Mouse (Mus musculus): Measurements from ENCODE around the gene Srpr. TPM values are rescaled to one million over a fixed set of nuclear protein-coding genes. Genes with fewer than 3 reads are reported as not detected.

The Srpr gene
- polyA plus RNA-seq, 1 experiment from 2014 or later = 129 TPM

GRCm38 (mm10) chr9:35267146-35267975 is 67.4 kb downstream of the Srpr start, which contains the start of the genes Fam118b and Rpusd4:
Gene Fam118b (minus strand): TSS chr9:35267805.
Gene Rpusd4 (plus strand): TSS chr9:35267865.
- Histone ChIP-seq H3K4me2 (peak within 1 kb of the TSS; percentile 80), H3K4me1 (peaks cover 16% of the 10 kb centered on the region), H3K27me3 (no peaks in the 10 kb centered on the region), H3K4me3 (peak within 1 kb of the TSS; percentile 83), H3K36me3 (peaks cover 23% of the 10 kb centered on the region), H3K9ac (peak within 1 kb of the TSS; percentile 85), H3K27ac (peak within 1 kb of the TSS; percentile 71), H3K9me3 (no peaks in the 10 kb centered on the region)
- ATAC-seq (ENCODE audit: insufficient number of reproducible peaks, insufficient read depth, low FRiP score, low TSS enrichment, low read depth) = peak; percentile 94
- under 1% methylated on average over 60 of the region's 62 CpGs for WGBS

GRCm38 (mm10) chr9:35267976-35268715 is 68.2 kb downstream of the Srpr start:
- Histone ChIP-seq H3K27ac (peak overlapping the region; percentile 57; the same call in 1 of the 2 replicates), H3K4me3 (peak overlapping the region; percentile 83)
- 2% methylated on average over 21 of the region's 21 CpGs for WGBS

GRCm38 (mm10) chr9:35277855-35278365 is 77.9 kb downstream of the Srpr start:
- H3K27ac ChIP-seq = no peak overlapping the region
- ATAC-seq (ENCODE audit: insufficient number of reproducible peaks, insufficient read depth, low FRiP score, low TSS enrichment, low read depth) = no peak
- H3K9ac ChIP-seq = no peak overlapping the region
- H3K4me3 ChIP-seq = no peak overlapping the region
- peaks cover 44% of the 10 kb centered on the region for H3K36me3 ChIP-seq
- H3K9me3 ChIP-seq = no peaks in the 10 kb centered on the region
- H3K27me3 ChIP-seq = no peaks in the 10 kb centered on the region
- WGBS = 88% methylated on average over 3 of the region's 3 CpGs
- H3K4me2 ChIP-seq = no peak overlapping the region
- H3K4me1 ChIP-seq = peaks cover 4% of the 10 kb centered on the region

More at GRCm38 (mm10) chr9:35267976-35268715, 68.2 kb downstream of the Srpr start:
- H3K9ac ChIP-seq = peak overlapping the region; percentile 85
- H3K36me3 ChIP-seq = peaks cover 31% of the 10 kb centered on the region
- peaks cover 16% of the 10 kb centered on the region for H3K4me1 ChIP-seq
- peak; percentile 39; the same call in 1 of the 2 replicates for ATAC-seq (ENCODE audit: insufficient number of reproducible peaks, insufficient read depth, low FRiP score, low TSS enrichment, low read depth)
- H3K9me3 ChIP-seq = no peaks in the 10 kb centered on the region
- no peaks in the 10 kb centered on the region for H3K27me3 ChIP-seq
- peak overlapping the region; percentile 80 for H3K4me2 ChIP-seq

GRCm38 (mm10) chr9:35278451-35278850 is 78.5 kb downstream of the Srpr start:
- peaks cover 10% of the 10 kb centered on the region for H3K4me1 ChIP-seq
- peaks cover 39% of the 10 kb centered on the region for H3K36me3 ChIP-seq
- H3K4me2 ChIP-seq = no peak overlapping the region
- H3K27ac ChIP-seq = no peak overlapping the region
- WGBS = 87% methylated on average over 4 of the region's 4 CpGs
- no peak overlapping the region for H3K4me3 ChIP-seq
- no peaks in the 10 kb centered on the region for H3K9me3 ChIP-seq
- H3K9ac ChIP-seq = no peak overlapping the region
- no peaks in the 10 kb centered on the region for H3K27me3 ChIP-seq
- ATAC-seq (ENCODE audit: insufficient number of reproducible peaks, insufficient read depth, low FRiP score, low TSS enrichment, low read depth) = no peak

GRCm38 (mm10) chr9:35282006-35282850 is 82.3 kb downstream of the Srpr start:
- WGBS = 11% methylated on average over 5 of the region's 5 CpGs
- no peak for ATAC-seq (ENCODE audit: insufficient number of reproducible peaks, insufficient read depth, low FRiP score, low TSS enrichment, low read depth)
- H3K9ac ChIP-seq = no peak overlapping the region
- H3K4me3 ChIP-seq = no peak overlapping the region
- H3K27me3 ChIP-seq = no peaks in the 10 kb centered on the region
- H3K4me1 ChIP-seq = peaks cover 20% of the 10 kb centered on the region
- peaks cover 9% of the 10 kb centered on the region for H3K36me3 ChIP-seq
- H3K9me3 ChIP-seq = no peaks in the 10 kb centered on the region
- peak overlapping the region; percentile 48; the same call in 1 of the 2 replicates for H3K27ac ChIP-seq
- H3K4me2 ChIP-seq = no peak overlapping the region

GRCm38 (mm10) chr9:35282851-35283200 is 82.9 kb downstream of the Srpr start:
- Histone ChIP-seq H3K4me2 (no peak overlapping the region), H3K9me3 (no peaks in the 10 kb centered on the region), H3K36me3 (peaks cover 3% of the 10 kb centered on the region), H3K27me3 (no peaks in the 10 kb centered on the region), H3K4me3 (no peak overlapping the region), H3K4me1 (peaks cover 20% of the 10 kb centered on the region), H3K27ac (peak overlapping the region; percentile 48; the same call in 1 of the 2 replicates), H3K9ac (no peak overlapping the region)
- ATAC-seq (ENCODE audit: insufficient number of reproducible peaks, insufficient read depth, low FRiP score, low TSS enrichment, low read depth) = no peak
- WGBS = 34% methylated on average over 5 of the region's 5 CpGs

- no peak overlapping the region for H3K4me3 ChIP-seq
- no peak for ATAC-seq (ENCODE audit: insufficient number of reproducible peaks, insufficient read depth, low FRiP score, low TSS enrichment, low read depth)
- WGBS = 34% methylated on average over 13 of the region's 13 CpGs
- H3K9ac ChIP-seq = no peak overlapping the region
- H3K9me3 ChIP-seq = no peaks in the 10 kb centered on the region
- H3K36me3 ChIP-seq = no peaks in the 10 kb centered on the region
- no peaks in the 10 kb centered on the region for H3K27me3 ChIP-seq
- H3K4me1 ChIP-seq = peaks cover 20% of the 10 kb centered on the region
- H3K27ac ChIP-seq = no peak overlapping the region; the same call in 1 of the 2 replicates
- H3K4me2 ChIP-seq = no peak overlapping the region
Observed at GRCm38 (mm10) chr9:35283415-35284069, 83.6 kb downstream of the Srpr start.

GRCm38 (mm10) chr9:35284351-35284750 is 84.4 kb downstream of the Srpr start:
- no peaks in the 10 kb centered on the region for H3K36me3 ChIP-seq
- no peak overlapping the region for H3K4me2 ChIP-seq
- H3K27me3 ChIP-seq = no peaks in the 10 kb centered on the region
- H3K9ac ChIP-seq = no peak overlapping the region
- H3K4me3 ChIP-seq = no peak overlapping the region
- ATAC-seq (ENCODE audit: insufficient number of reproducible peaks, insufficient read depth, low FRiP score, low TSS enrichment, low read depth) = no peak
- H3K4me1 ChIP-seq = peaks cover 28% of the 10 kb centered on the region
- WGBS = 54% methylated on average over 4 of the region's 4 CpGs
- H3K9me3 ChIP-seq = no peaks in the 10 kb centered on the region
- H3K27ac ChIP-seq = no peak overlapping the region

- Histone ChIP-seq H3K9me3 (no peaks in the 10 kb centered on the region), H3K9ac (no peak overlapping the region), H3K4me2 (no peak overlapping the region), H3K36me3 (no peaks in the 10 kb centered on the region), H3K4me1 (peaks cover 28% of the 10 kb centered on the region), H3K27ac (no peak overlapping the region), H3K4me3 (no peak overlapping the region), H3K27me3 (no peaks in the 10 kb centered on the region)
- ATAC-seq (ENCODE audit: insufficient number of reproducible peaks, insufficient read depth, low FRiP score, low TSS enrichment, low read depth) = no peak
- WGBS = 65% methylated on average over 3 of the region's 3 CpGs
Observed at GRCm38 (mm10) chr9:35286351-35286750, 86.4 kb downstream of the Srpr start.

- Histone ChIP-seq H3K9ac (no peak overlapping the region), H3K4me1 (peaks cover 14% of the 10 kb centered on the region; the same call in 1 of the 2 replicates), H3K36me3 (no peaks in the 10 kb centered on the region), H3K9me3 (no peaks in the 10 kb centered on the region), H3K4me2 (no peak overlapping the region), H3K4me3 (no peak overlapping the region), H3K27me3 (no peaks in the 10 kb centered on the region), H3K27ac (no peak overlapping the region)
- 36% methylated on average over 7 of the region's 7 CpGs for WGBS
- no peak for ATAC-seq (ENCODE audit: insufficient number of reproducible peaks, insufficient read depth, low FRiP score, low TSS enrichment, low read depth)
Observed at GRCm38 (mm10) chr9:35289992-35290391, 90.0 kb downstream of the Srpr start.

All from embryonic facial prominence, embryonic 13.5 days (tissue).